ENCODE assay signal across 18 mouse cellular contexts in the genomic region with DNA sequence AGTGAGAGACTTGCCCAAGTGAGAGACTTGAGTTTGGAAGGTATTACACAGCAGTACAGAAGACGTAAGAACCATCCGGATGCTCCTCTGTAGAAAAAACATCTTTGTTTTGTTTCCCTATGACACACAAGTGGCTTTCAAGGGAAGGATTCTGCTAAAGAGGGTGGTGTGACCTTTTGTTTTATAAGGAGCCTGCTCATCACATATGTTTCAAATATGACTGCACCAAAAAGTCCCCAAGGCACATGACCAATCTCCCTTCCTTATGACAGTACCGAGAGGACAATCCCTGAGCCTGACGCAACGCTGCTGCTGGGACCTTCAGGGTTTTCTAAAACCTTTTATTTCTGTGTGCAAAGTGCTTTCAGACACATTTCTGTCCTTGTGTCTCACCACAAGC.
"Had no signal": no experiment of that assay in that cellular context is flagged by ENCODE, and none has a peak within 500 bp of the region (broad histone marks: within the 10 kb centered on the region; RNA-seq: fewer than 3 reads in every experiment).

No protein-coding gene starts in this region.

- H3K36me3 ChIP-seq: lung, embryonic 15.5 days; neural tube, embryonic 12.5 days; neural tube, embryonic 15.5 days; stomach, embryonic 15.5 days had no signal

- H3K9me3 ChIP-seq: lung, embryonic 15.5 days; neural tube, embryonic 12.5 days; neural tube, embryonic 15.5 days; stomach, embryonic 15.5 days had no signal

- H3K27ac ChIP-seq: left cerebral cortex, adult 2 months; liver, embryonic 14.5 days; lung, embryonic 15.5 days; neural tube, embryonic 12.5 days; neural tube, embryonic 15.5 days; stomach, embryonic 15.5 days had no signal

- H3K4me1 ChIP-seq: neural tube, embryonic 12.5 days; neural tube, embryonic 15.5 days; stomach, embryonic 15.5 days had no signal

- H3K9ac ChIP-seq: liver, embryonic 14.5 days; liver, postnatal 0 days; lung, embryonic 15.5 days; neural tube, embryonic 12.5 days; neural tube, embryonic 15.5 days; stomach, embryonic 15.5 days had no signal

- H3K4me3 ChIP-seq: left cerebral cortex, adult 2 months; lung, embryonic 15.5 days; neural tube, embryonic 12.5 days; neural tube, embryonic 15.5 days; stomach, embryonic 15.5 days had no signal

- DNase-seq: kidney, postnatal 10 days; kidney, postnatal 36 days; layer of hippocampus, postnatal 36 days; liver, postnatal 0 days; lung, postnatal 10 days; lung, postnatal 4 days; midbrain, embryonic 14.5 days; right cerebral cortex, adult 18-20 months; right cerebral cortex, postnatal 25 days; spleen, adult 18-20 months; thymus, postnatal 25 days had no signal

- H3K4me2 ChIP-seq: lung, embryonic 15.5 days; midbrain, embryonic 11.5 days; neural tube, embryonic 12.5 days; neural tube, embryonic 15.5 days; stomach, embryonic 15.5 days had no signal

- H3K27me3 ChIP-seq: lung, embryonic 15.5 days; neural tube, embryonic 12.5 days; neural tube, embryonic 15.5 days; stomach, embryonic 15.5 days had no signal

- ATAC-seq: liver, postnatal 0 days had no signal
